Mouse (Mus musculus) layer of hippocampus, adult 11-12 months (tissue): ENCODE measurements around the gene Rpl28.
"Not testable (repeated sequence)": the region's sequence is repeated elsewhere in the genome, so short reads cannot be mapped to it uniquely, and the experiment has no call there.

Experiments used
- DNase-seq: peaks from one replicate; pipeline ENCODE4 v3.0.0; 2022; ENCODE audit warnings: low spot score

Rpl28 gene

GRCm38 (mm10) chr7:4783667-4784268, 8.9 kb upstream of the Rpl28 start:
- DNase-seq, result no peak

GRCm38 (mm10) chr7:4788499-4789435, 3.9 kb upstream of the Rpl28 start:
- DNase-seq, result peak; percentile 55

DNA sequence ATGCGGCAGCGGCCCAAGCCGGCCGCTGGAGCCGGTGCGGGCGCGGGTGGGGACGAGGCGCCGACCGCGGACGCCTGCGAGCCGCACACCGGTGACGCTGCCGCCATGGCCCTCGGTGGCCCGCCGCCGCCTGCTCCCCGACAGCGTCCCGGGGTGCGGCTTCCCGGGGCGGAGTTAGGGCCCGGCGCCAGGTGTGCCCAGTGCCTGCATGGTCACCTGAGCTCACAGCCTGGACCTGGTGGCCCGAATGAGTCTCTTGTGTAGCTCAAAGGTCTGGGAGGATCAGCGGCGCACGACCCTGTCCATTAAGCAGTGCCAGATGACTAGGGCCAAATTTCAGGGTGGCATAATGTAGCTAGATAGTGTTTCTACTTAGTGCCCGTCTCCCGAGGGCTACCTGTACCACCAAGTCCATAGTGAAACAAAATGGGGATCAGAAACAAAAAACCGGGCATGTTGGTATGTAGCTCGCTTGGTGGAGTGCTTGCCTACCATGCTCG, 3.2 kb upstream of the Rpl28 start, which contains the start of gene Tmem238:
TSS of gene Tmem238 (minus strand) at position 221 of the 500 bp plus-strand sequence.
- peak; percentile 27 for DNase-seq

GRCm38 (mm10) chr7:4793248-4793647, 574 bp downstream of the Rpl28 start:
- DNase-seq, result peak; percentile 24

- DNase-seq, result no peak
Observed at GRCm38 (mm10) chr7:4793674-4794073, 1.0 kb downstream of the Rpl28 start.

- no peak for DNase-seq
Observed at GRCm38 (mm10) chr7:4794631-4795168, 2.0 kb downstream of the Rpl28 start.

DNA sequence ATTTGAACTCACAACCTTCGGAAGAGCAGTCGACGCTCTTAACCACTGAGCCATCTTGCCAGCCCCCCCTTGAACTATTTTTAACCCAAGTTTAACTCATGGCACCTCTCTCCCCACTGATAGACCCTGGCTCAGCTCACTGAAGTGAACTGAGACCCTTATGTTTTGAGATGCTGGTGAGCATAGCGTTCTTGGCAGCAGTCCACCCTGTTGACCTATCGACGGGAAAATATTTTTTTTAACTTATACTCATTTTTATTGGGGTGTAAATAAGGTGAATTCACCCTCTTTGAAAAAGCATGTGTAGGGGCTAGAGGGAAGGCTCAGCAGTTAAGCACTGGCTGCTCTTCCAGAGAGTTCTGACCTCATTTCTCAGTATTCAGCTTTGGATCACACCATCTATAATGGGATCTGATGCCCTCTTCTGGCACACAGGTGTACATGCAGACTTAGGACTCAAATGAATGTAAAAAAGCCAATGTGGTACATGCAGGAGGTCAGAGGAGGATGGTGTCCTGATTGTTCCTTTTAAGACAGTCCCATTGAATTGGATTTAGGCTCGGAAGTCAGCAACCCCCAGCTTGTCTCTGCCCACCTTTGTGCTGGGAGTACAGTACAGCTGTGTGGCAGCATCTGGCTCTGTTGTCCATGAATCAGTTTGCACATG, 3.2 kb downstream of the Rpl28 start:
- DNase-seq, result peak; percentile 30

- DNase-seq, result no peak
Observed at GRCm38 (mm10) chr7:4802247-4802646, 9.6 kb downstream of the Rpl28 start.

DNA sequence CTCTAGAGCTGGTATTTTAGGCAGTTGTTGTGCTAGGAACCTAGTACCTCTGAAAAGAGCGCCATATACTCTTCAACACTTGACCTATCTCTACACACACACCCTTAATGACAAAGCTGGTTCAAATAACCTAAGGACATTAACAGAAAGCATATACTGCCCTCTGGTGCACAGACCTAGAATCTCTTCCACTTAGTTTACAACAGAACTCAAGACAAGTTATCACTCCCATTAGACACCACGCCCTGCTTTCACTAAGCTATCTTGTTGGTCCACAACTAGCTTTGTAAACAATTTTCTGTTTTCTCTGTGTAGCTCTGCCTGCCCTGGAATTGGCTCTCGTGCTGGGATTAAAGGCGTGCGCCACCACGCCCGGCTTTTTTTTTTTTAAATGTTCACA, 14.0 kb downstream of the Rpl28 start:
- peak; percentile 57 for DNase-seq

DNA sequence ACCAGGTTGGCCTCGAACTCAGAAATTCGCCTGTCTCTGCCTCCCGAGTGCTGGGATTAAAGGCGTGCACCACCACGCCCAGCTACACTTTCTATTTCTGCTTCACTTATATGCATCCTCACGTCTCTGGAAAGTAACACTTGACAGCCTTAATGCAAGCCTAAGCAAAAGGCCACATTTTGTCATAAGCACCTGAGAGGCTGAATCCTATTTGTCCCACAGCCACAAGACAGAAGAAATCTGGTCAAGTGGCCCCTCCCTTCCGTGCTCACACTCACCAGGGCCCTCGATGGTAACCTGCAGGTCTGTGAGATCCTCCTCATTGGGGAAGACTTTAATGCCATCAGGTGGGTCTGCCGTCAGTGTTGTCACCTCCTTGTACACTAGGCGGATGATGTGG, 18.5 kb downstream of the Rpl28 start:
- not testable (repeated sequence) for DNase-seq

DNA sequence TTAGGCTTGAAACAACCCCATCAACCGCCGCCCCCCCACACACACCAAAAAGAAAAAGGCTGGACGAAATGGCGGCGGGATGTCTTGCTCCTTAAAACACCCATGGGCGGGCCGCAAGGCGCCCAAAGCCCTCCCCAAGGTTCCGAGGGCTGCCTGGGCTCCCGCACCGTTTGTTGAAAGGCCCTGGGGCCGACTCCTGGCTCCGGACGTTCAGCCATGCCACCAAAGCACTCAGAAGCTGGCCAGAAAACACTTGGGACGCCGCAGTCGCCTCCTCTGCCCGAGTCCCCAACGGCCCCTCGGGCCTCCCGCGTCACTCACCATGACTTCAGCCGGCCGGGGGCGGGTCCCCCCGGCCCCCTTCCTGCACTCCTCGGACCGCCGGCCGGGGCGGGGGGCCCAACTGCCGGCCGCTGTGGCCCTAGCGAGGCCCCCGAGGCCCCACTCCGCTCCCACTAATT, 19.2 kb downstream of the Rpl28 start:
- peak; percentile 51 for DNase-seq

GRCm38 (mm10) chr7:4812303-4813104, 19.8 kb downstream of the Rpl28 start, which contains the start of gene Ube2s:
Gene Ube2s (minus strand): TSS chr7:4812590.
- DNase-seq, result peak; percentile 98

- DNase-seq, result no peak
Observed at GRCm38 (mm10) chr7:4813105-4813791, 20.6 kb downstream of the Rpl28 start.

GRCm38 (mm10) chr7:4816559-4816958, 23.9 kb downstream of the Rpl28 start:
- no peak for DNase-seq

DNA sequence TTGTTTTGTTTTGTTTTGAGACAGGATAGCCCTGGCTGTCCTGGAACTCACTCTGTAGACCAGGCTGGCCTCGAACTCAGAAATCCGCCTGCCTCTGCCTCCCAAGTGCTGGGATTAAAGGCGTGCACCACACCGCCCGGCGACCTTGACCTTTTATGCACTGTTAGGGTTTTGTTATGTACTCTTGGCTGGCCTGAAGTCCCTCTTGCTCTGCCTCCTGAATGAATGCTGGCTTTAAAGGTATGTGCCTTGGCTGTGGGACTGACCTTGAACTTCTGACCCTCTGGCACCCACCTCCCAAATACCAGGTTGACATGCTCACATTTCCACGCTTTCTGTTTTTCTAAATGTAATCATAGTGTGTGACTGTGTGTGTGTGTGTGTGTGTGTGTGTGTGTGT, 28.3 kb downstream of the Rpl28 start:
- DNase-seq, result not testable (repeated sequence)

DNA sequence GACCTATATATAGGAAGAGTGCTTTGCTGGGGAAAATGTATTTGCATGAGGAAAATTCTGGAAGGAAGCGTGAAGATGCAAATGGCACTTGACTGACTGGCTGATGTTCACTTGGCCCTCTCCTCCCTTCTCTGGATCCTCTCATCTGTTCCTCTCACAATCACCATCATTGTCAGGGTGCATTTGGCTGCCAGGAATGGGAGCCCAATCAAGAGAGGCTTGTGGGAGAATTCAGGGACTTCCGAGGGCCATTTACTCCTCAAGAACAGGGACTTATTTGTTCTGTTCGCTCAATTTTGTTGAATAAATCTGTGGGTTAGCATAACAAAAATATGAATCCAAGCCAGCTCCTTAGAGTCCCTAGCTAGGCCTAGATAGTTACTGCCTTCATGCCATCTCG, 29.0 kb downstream of the Rpl28 start:
- DNase-seq, result peak; percentile 43

GRCm38 (mm10) chr7:4822162-4822907, 29.7 kb downstream of the Rpl28 start:
- no peak for DNase-seq

DNA sequence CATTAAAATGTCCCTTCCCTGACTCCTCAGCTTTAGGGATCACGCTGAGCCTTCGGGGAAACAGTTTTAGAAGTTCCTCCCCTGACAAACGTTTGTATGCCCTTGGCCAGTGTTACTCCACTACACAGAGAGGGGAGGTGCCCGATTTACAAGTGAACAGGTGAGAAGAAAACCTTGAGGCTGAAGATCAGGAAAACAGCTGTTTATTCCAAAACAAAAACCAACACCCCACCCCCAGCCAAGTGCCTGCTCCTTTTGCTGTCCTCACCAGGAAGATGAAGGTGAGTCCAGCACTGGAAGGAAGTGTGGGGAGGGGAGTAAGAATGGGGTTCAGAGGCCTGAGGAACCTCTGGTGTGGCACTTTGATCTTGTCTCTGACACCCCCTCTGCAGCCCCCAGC, 32.7 kb downstream of the Rpl28 start:
- DNase-seq, result no peak

GRCm38 (mm10) chr7:4830476-4830875, 37.8 kb downstream of the Rpl28 start:
- no peak for DNase-seq
